Mouse (Mus musculus) cerebellum, adult 2 months (tissue): ENCODE results near the gene Raf1.
"Not testable (repeated sequence)": the region's sequence is repeated elsewhere in the genome, so short reads cannot be mapped to it uniquely, and the experiment has no call there.

Experiments used
- CTCF ChIP-seq: fragments of 200-500 bp; IDR thresholded peaks from 2 replicates; pipeline ENCODE4 v1.5.1; 2011; ENCODE audit warnings: low read depth, mild to moderate bottlenecking, control low read depth, low read length, moderate library complexity, borderline replicate concordance; ENCODE audit not compliant: insufficient read depth
- POLR2A ChIP-seq: fragments of 200-500 bp; IDR thresholded peaks from 2 replicates; pipeline ENCODE4 v1.6.1; 2011; ENCODE audit warnings: low read length, control low read depth, borderline replicate concordance; ENCODE audit not compliant: insufficient read depth

- not testable (repeated sequence) for TF ChIP-seq POLR2A, CTCF
These were observed 38.2 kb downstream of the Raf1 start for GRCm38 (mm10) chr6:115638188-115638587.
